Mouse (Mus musculus) heart, adult 8-10 months (tissue): ENCODE measurements at regions not wholly inside any gene's neighbourhood (a gene's known extent, or its start where the extent isn't known, plus 50 kb on each side); places are given as distances from the start of the nearest gene placed in this dataset.
"Not testable (repeated sequence)": the region's sequence is repeated elsewhere in the genome, so short reads cannot be mapped to it uniquely, and the experiment has no call there.

Experiments
- DNase-seq: peaks from one replicate; pipeline ENCODE4 v3.0.0; 2022; ENCODE audit warnings: low spot score

GRCm38 (mm10) chr12:17992572-17992971 lies 301.9 kb downstream of the Hpcal1 start:
- peak; percentile 3 for DNase-seq

DNA sequence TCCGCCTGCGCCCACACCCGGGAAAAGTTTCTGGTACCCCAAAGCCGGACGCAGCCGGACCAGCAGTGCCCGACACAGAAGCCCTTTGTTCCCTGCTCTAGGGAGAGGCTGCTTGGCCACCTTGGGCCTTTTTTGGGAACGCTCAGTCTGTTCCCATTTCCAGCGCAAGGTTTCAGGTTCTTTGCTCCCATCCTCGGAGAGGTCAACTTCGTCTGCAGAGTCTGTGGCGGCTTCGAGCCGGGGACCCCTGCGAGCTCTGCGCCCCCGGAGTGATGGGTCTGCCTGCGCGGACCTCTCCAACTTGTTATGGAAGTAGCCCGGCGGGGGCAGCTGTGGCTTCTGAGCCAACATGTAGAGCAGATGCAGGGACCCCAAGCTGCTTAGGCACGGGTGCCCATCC lies 302.7 kb downstream of the Hpcal1 start:
- DNase-seq: not testable (repeated sequence)
